ENCODE assay signal across 14 mouse cellular contexts in genomic region chr4:102507753-102508152, GRCm38 (mm10).
DNase-seq lines count a peak whose midpoint lies in the region; ATAC-seq and TF ChIP-seq lines count a peak whose summit lies in the region.
"Had no signal": no experiment of that assay in that cellular context is flagged by ENCODE, and none has a peak within 500 bp of the region (broad histone marks: within the 10 kb centered on the region; RNA-seq: fewer than 3 reads in every experiment).

No protein-coding gene starts in this region.

- ATAC-seq in heart, postnatal 0 days (ENCODE audit: insufficient read depth, low read depth) = no peak
- ATAC-seq in lung, embryonic 14.5 days (ENCODE audit: insufficient read depth) = no peak
- ATAC-seq: forebrain, embryonic 16.5 days had no signal

- H3K27me3 ChIP-seq in heart, postnatal 0 days (ENCODE audit: control insufficient read depth, insufficient read depth, low read length) = no peaks in the 10 kb centered on the region
- H3K27me3 ChIP-seq in lung, embryonic 14.5 days (ENCODE audit: insufficient read depth, low read length) = no peaks in the 10 kb centered on the region
- H3K27me3 ChIP-seq in E14TG2a.4 (ENCODE audit: insufficient read depth, low read length) = no peaks in the 10 kb centered on the region
- H3K27me3 ChIP-seq: heart, embryonic 15.5 days; limb, embryonic 12.5 days had no signal

- H3K36me3 ChIP-seq in heart, postnatal 0 days (replicated peaks; ENCODE audit: control insufficient read depth, insufficient read depth, low read length) = peaks cover 13% of the 10 kb centered on the region; the same call in 1 of the 2 replicates
- no peaks in the 10 kb centered on the region for H3K36me3 ChIP-seq in lung, embryonic 14.5 days (ENCODE audit: insufficient read depth)
- no peaks in the 10 kb centered on the region for H3K36me3 ChIP-seq in E14TG2a.4 (ENCODE audit: insufficient read depth, low read length)
- H3K36me3 ChIP-seq: heart, embryonic 15.5 days; limb, embryonic 12.5 days had no signal

- H3K4me2 ChIP-seq in heart, postnatal 0 days (ENCODE audit: low read depth, low read length) = no peak overlapping the region
- H3K4me2 ChIP-seq in lung, embryonic 14.5 days = no peak overlapping the region
- H3K4me2 ChIP-seq: hindbrain, embryonic 14.5 days; limb, embryonic 12.5 days had no signal

- TF ChIP-seq EP300 in heart, postnatal 0 days (IDR thresholded peaks at IDR 0.05; ENCODE audit: low read depth) = no peak

- peaks cover 24% of the 10 kb centered on the region for H3K4me1 ChIP-seq in heart, postnatal 0 days (ENCODE audit: control insufficient read depth, insufficient read depth)
- H3K4me1 ChIP-seq in lung, embryonic 14.5 days (ENCODE audit: insufficient read depth) = peaks cover 14% of the 10 kb centered on the region
- H3K4me1 ChIP-seq in E14TG2a.4 (replicated peaks; ENCODE audit: low read depth, low read length) = no peaks in the 10 kb centered on the region

- intact Hi-C loops in heart, postnatal 10 days (cut with DNase I) = loop anchor here (10.0 kb wide), 1 partner anchor 607 kb away; the partner anchor contains the start of genes Mier1 and Wdr78

- 0 out of 2 replicates have a peak overlapping the region, but pooled peaks have one; percentile 44 for H3K27ac ChIP-seq in heart, postnatal 0 days (ENCODE audit: low read depth)
- H3K27ac ChIP-seq in lung, embryonic 14.5 days (ENCODE audit: low read depth) = no peak overlapping the region
- H3K27ac ChIP-seq: hindbrain, embryonic 14.5 days had no signal

- no peak overlapping the region for H3K9ac ChIP-seq in heart, postnatal 0 days (replicated peaks; ENCODE audit: low read depth, low read length)
- H3K9ac ChIP-seq in lung, embryonic 14.5 days = no peak overlapping the region
- H3K9ac ChIP-seq: heart, embryonic 15.5 days; hindbrain, embryonic 14.5 days; limb, embryonic 12.5 days had no signal

- H3K4me3 ChIP-seq in heart, postnatal 0 days (ENCODE audit: low read depth, low read length) = no peak overlapping the region
- no peak overlapping the region for H3K4me3 ChIP-seq in lung, embryonic 14.5 days (ENCODE audit: low read depth, low read length)
- H3K4me3 ChIP-seq in E14TG2a.4 (replicated peaks; ENCODE audit: low read length) = no peak overlapping the region
- H3K4me3 ChIP-seq: heart, embryonic 15.5 days; limb, embryonic 12.5 days had no signal

- 78% methylated on average over 2 of the region's 2 CpGs for WGBS in heart, postnatal 0 days
- 83% methylated on average over 2 of the region's 2 CpGs for WGBS in lung, embryonic 14.5 days

- 0 out of 2 replicates have a peak, but pooled peaks have one; percentile 26 for TF ChIP-seq CTCF in heart, postnatal 0 days (IDR thresholded peaks at IDR 0.05; ENCODE audit: low read depth)
- peak; percentile 32 for TF ChIP-seq CTCF in lung, embryonic 14.5 days (IDR thresholded peaks at IDR 0.05; ENCODE audit: low read depth)
- TF ChIP-seq CTCF in E14TG2a.4 (conservative IDR thresholded peaks at IDR 0.05; ENCODE audit: low read length) = peak; percentile 15; the same call in 1 of the 2 replicates

- no peak for DNase-seq in heart, postnatal 0 days (ENCODE audit: low spot score)
- DNase-seq in heart, postnatal 10 days = no peak
- DNase-seq in lung, embryonic 14.5 days = no peak
- DNase-seq in lung, postnatal 10 days = no peak
- DNase-seq in thymus, postnatal 0 days (ENCODE audit: low spot score) = peak; percentile 37
- no peak for DNase-seq in cerebellum, postnatal 10 days
- no peak for DNase-seq in right cerebral cortex, adult 18-20 months
- DNase-seq: cerebellum, adult 11 months; gastrocnemius, postnatal 25 days had no signal

- no peaks in the 10 kb centered on the region for H3K9me3 ChIP-seq in heart, postnatal 0 days (replicated peaks; ENCODE audit: control insufficient read depth, low read length)
- no peaks in the 10 kb centered on the region for H3K9me3 ChIP-seq in lung, embryonic 14.5 days (ENCODE audit: low read depth, low read length)
- H3K9me3 ChIP-seq in E14TG2a.4 (ENCODE audit: low read length) = no peaks in the 10 kb centered on the region
- H3K9me3 ChIP-seq: heart, embryonic 15.5 days; limb, embryonic 12.5 days had no signal
